Mouse (Mus musculus) thymus, adult 2 months (tissue): ENCODE measurements around the gene Fam126b. TPM values are rescaled to one million over a fixed set of nuclear protein-coding genes. Genes with fewer than 3 reads are reported as not detected.

Source experiments
- DNase-seq: peaks from one replicate; pipeline ENCODE4 v3.0.0; 2021
- H3K27ac ChIP-seq: fragments of 200-500 bp; 2 replicates; pipeline ENCODE4 v1.5.1; 2012; ENCODE audit warnings: low read length, control low read depth; ENCODE audit not compliant: control insufficient read depth, insufficient read depth
- H3K27me3 ChIP-seq: fragments of 200-500 bp; 2 replicates; pipeline ENCODE4 v1.6.1; 2012; ENCODE audit warnings: mild to moderate bottlenecking, low read length, moderate library complexity, mixed read lengths; ENCODE audit not compliant: control insufficient read depth, insufficient read depth
- H3K36me3 ChIP-seq: fragments of 200-500 bp; 2 replicates; pipeline ENCODE4 v1.6.1; 2012; ENCODE audit warnings: mild to moderate bottlenecking, low read length, moderate library complexity; ENCODE audit not compliant: control insufficient read depth, insufficient read depth
- H3K4me1 ChIP-seq: fragments of 200-500 bp; replicated peaks from 2 replicates; pipeline ENCODE4 v1.6.1; 2012; ENCODE audit warnings: low read length; ENCODE audit not compliant: control insufficient read depth, insufficient read depth
- H3K4me3 ChIP-seq: fragments of 200-500 bp; 2 replicates; pipeline ENCODE4 v1.5.1; 2012; ENCODE audit warnings: mild to moderate bottlenecking, low read length, control low read depth, moderate library complexity; ENCODE audit not compliant: control insufficient read depth, insufficient read depth
- CTCF ChIP-seq: fragments of 200-500 bp; IDR thresholded peaks from 2 replicates; pipeline ENCODE4 v1.5.1; 2012; ENCODE audit warnings: mild to moderate bottlenecking, control low read depth, low read length, moderate library complexity, borderline replicate concordance; ENCODE audit not compliant: control insufficient read depth, poor library complexity, insufficient read depth; ENCODE audit errors: extremely low read depth
- POLR2A ChIP-seq: fragments of 200-500 bp; IDR thresholded peaks from 2 replicates; pipeline ENCODE4 v1.6.1; 2012; ENCODE audit warnings: mild to moderate bottlenecking, low read length, control low read depth, moderate library complexity; ENCODE audit not compliant: control insufficient read depth, poor library complexity, insufficient read depth; ENCODE audit errors: extremely low read depth
- WGBS: fragments of 180-500 bp; shearing (Covaris S2); methylation state at CpG from one replicate; pipeline ENCODE4 v1.1.7; 2018; 5-methylcytosine and 5-hydroxymethylcytosine counted together
- polyA plus RNA-seq: library from polyadenylated mRNA; depleted of rRNA; stranded (reverse); fragments of >200 nt; gene quantifications from 2 replicates; pipeline ENCODE4 v1.2.3, GENCODE M21; 2012

Fam126b gene
- polyA plus RNA-seq, 1 experiment: 2.4 TPM

DNA sequence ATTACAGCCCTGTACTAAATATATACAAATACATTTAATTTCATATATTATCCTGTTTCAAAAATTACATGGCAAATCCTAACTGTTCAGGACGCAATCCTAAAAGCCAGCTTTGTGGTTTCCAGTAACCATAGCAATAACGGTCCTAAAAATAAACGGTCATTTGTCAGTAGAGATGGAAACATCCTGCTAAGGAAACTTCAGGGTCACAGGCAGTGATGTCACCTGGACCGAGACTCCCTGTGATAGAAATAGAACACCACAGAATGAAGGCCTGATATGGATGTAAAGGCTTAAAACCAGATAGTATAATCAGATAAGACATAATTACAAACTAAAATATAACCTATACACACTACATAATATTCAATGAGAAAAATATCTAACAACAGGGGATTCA lies 17.6 kb upstream of the Fam126b start:
- Histone ChIP-seq H3K4me1 (no peaks in the 10 kb centered on the region), H3K27ac (no peak overlapping the region), H3K4me3 (no peak overlapping the region), H3K27me3 (no peaks in the 10 kb centered on the region), H3K36me3 (no peaks in the 10 kb centered on the region)
- WGBS: 31% methylated on average over 4 of the region's 4 CpGs
- DNase-seq: no peak
- TF ChIP-seq POLR2A (no peak), CTCF (no peak)

DNA sequence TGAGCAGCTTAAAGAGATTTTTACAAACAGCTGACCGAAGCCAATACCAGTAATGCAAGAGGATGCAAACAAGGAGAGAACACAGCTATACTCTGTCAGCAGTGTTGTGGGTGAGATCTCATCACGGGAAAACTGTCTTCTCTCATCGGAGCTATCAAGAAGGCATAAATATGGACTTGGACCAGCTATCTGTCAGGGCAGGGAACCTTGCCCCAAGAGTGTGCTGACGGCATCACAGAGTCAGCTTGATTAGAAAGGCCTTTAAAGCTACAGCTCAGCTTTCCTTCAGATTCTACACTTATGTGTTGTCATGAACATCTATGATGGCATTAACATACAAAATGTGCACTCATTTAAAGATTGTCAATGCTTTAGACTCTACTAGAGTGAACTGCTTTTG lies 16.6 kb upstream of the Fam126b start:
- Histone ChIP-seq H3K36me3 (no peaks in the 10 kb centered on the region), H3K27me3 (no peaks in the 10 kb centered on the region), H3K4me1 (no peaks in the 10 kb centered on the region), H3K4me3 (no peak overlapping the region), H3K27ac (no peak overlapping the region)
- TF ChIP-seq POLR2A: no peak
- no peak for TF ChIP-seq CTCF
- 90% methylated on average over 4 of the region's 4 CpGs for WGBS
- no peak for DNase-seq

DNA sequence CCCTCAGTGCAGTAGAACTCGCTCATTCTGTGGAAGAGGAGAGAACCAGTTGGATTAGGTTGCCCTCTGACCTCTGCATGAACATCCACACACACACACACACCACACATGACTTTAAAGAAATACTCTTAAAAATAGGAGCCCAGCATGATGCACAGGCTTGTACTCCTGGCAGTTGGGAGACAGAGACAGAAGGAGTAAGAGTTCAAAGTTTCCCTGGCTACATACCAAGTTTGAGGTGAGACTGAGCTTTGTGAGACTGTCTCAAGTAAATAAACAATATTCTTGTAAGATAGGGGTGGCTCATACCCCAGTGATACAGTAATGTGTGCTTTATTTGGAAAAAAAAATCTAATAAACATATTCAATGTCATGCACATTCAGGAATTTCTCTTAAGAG lies 1.4 kb upstream of the Fam126b start:
- H3K4me3 ChIP-seq: no peak overlapping the region
- TF ChIP-seq CTCF: no peak
- TF ChIP-seq POLR2A: no peak
- no peak for DNase-seq
- peaks cover 8% of the 10 kb centered on the region; the same call in 1 of the 2 replicates for H3K36me3 ChIP-seq
- H3K4me1 ChIP-seq: peaks cover 5% of the 10 kb centered on the region
- no peaks in the 10 kb centered on the region for H3K27me3 ChIP-seq
- 88% methylated on average over 1 of the region's 1 CpGs for WGBS
- H3K27ac ChIP-seq: no peak overlapping the region

DNA sequence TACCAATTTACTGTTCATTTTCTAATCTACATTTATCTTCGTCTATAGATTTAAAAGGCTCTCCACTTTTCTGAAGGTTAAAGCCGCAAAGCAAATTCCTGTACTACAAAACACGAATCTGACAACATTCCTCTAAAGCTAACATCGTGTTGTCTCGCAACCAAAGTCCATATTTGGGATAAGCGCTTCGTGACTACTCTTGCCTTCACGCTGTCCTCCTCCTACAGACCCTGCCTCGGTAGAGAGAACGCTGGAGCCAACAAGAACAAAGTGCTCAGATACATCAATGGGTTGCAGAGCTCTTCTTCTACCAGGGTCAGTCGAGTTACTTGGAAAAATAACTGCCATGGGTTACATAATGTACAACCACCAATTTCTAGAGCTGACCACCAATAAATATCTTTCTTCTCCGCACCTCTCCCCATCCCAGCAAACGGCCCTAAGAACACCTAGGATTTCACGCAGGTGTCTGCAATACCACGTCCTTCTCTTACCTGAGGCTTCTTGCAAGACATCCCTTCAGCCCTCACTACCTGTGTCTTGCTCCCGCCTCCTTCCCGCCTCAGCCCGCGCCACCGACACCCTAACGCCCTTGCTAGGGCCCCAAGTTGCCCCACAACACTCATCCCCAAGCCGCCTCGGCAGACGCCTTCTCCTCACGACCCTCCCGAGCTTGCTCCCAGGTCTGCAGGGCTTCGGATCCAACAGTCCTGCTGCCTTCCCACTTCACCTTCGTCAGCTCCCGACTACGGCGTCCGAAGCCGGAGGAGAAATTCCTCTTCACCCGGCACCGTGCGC lies 551 bp downstream of the Fam126b start:
- DNase-seq: no peak
- WGBS: 6% methylated on average over 34 of the region's 36 CpGs
- Histone ChIP-seq H3K27me3 (no peaks in the 10 kb centered on the region), H3K36me3 (no peaks in the 10 kb centered on the region), H3K27ac (no peak overlapping the region), H3K4me1 (peaks cover 5% of the 10 kb centered on the region), H3K4me3 (peak overlapping the region; percentile 97)
- TF ChIP-seq CTCF: no peak
- TF ChIP-seq POLR2A: no peak

DNA sequence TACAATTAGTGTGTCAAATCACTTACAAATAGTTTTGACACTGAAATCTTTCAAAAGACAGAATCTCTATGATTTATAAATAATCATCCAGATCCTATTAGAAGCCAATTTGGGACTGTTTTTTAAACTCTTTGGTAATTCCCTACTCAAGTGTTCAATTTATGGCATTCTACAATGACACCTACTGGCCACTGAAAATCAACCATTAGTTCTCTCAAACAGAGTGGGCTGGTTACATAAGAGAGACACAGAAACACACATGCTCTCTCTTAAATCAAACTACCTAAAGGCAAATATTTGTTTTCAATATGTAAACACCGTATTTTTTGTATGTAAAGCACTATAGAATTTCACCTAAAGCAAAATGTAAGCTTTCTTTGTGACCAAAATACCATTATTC lies 1.9 kb downstream of the Fam126b start:
- no peak overlapping the region for H3K4me3 ChIP-seq
- no peak for DNase-seq
- no peak overlapping the region for H3K27ac ChIP-seq
- no peaks in the 10 kb centered on the region for H3K27me3 ChIP-seq
- no peaks in the 10 kb centered on the region for H3K36me3 ChIP-seq
- WGBS: 75% methylated on average over 1 of the region's 1 CpGs
- no peak for TF ChIP-seq CTCF
- TF ChIP-seq POLR2A: no peak
- peaks cover 5% of the 10 kb centered on the region for H3K4me1 ChIP-seq

DNA sequence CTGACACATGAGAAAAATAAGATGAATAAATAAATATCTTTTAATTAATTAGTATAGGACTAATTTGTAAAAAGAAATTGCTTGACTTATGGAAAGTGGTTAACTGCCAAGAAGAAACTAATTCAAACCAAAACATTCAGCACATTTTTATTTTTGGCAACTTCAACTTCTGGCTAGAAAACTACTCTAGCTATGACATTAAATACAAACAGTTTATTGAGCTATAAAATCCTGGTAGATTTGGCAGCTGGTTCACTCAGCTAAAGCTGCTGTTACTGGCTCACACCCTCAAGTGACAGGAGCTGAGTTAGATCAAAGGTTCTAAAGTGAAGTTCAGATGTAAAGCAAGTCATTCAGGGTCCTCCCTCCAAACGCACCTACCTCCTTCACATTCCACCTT lies 3.5 kb downstream of the Fam126b start:
- Histone ChIP-seq H3K36me3 (no peaks in the 10 kb centered on the region), H3K27ac (no peak overlapping the region), H3K27me3 (no peaks in the 10 kb centered on the region), H3K4me1 (peaks cover 5% of the 10 kb centered on the region), H3K4me3 (no peak overlapping the region)
- DNase-seq: no peak
- WGBS: 89% methylated on average over 1 of the region's 1 CpGs
- TF ChIP-seq POLR2A: no peak
- TF ChIP-seq CTCF: no peak

DNA sequence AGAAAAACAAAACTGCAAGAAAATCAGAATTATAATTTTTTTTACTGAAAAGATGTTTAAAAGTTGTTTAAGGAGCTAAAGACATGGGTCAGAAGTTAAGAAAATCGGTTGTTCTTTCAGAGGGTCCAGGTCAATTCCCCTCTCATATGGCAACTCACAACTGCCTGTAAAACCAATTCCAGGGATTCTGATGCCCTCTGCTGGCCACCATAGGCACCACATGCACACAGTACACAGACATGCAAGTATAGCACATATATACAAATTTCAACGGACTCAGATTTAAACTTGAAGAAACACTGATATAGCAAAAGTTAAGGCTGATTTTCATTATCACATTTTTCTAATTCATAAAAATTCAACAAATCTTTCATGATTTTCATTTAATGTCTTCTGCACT lies 6.9 kb downstream of the Fam126b start:
- no peaks in the 10 kb centered on the region for H3K36me3 ChIP-seq
- 92% methylated on average over 2 of the region's 2 CpGs for WGBS

More for the DNA sequence above, 6.9 kb downstream of the Fam126b start:
- TF ChIP-seq POLR2A (no peak), CTCF (no peak)
- no peaks in the 10 kb centered on the region for H3K27me3 ChIP-seq
- no peak overlapping the region for H3K27ac ChIP-seq
- DNase-seq: peak; percentile 43
- H3K4me3 ChIP-seq: no peak overlapping the region
- H3K4me1 ChIP-seq: no peaks in the 10 kb centered on the region
